Mouse (Mus musculus) embryonic stem cell, embryonic (primary cell): ENCODE data around the gene Unc80.
"Not testable (repeated sequence)": the region's sequence is repeated elsewhere in the genome, so short reads cannot be mapped to it uniquely, and the experiment has no call there.

Source experiments
- CTCF ChIA-PET, 4 experiments: fragments of 300-600 bp in 2 of 4; fragments of 350-600 bp in 2 of 4; sonication (Branson Sonifier 250); formaldehyde crosslinking; loops; one replicate each; lab custom pipeline; 2022; ENCODE audit warnings: inconsistent platforms in 2 of 4; lab: Charles Lee
- POLR2A ChIA-PET, 4 experiments: fragments of 300-600 bp in 2 of 4; fragments of 350-600 bp in 2 of 4; sonication (Branson Sonifier 250); formaldehyde crosslinking; loops; one replicate each; lab custom pipeline; 2022; ENCODE audit warnings: antibody characterized with exemption in 4 of 4, inconsistent platforms in 1 of 4; lab: Charles Lee

The Unc80 gene

DNA sequence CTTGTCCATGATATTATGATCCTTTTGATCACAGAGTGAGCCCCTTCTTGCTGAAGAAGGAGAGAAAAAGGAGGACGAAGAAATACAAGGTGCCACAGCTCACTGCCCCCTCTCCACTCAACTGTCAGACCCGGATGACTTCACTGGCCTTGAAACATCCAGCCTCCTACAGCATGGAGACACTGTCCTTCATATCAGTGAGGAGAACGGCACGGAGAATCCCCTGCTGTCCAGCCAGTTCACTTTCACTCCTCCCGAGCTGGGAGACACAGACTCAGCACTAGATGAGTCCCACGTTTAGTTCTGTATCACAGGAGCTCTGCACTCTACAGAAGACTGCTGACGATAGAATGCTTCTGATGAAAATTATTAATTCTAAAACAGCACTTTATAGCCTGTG is 227.1 kb downstream of the Unc80 start:
- ChIA-PET POLR2A (interaction anchor here in 1 of 4 experiments (0.8 to 4.8 kb wide), 8 partner anchors 11 to 1509 kb away, joined by 3 to 21 read pairs (median 3); partner anchors contain the start of genes Idh1, Kansl1l and Pikfyve), CTCF (interaction anchor here in 1 of 4 experiments (0.5 kb wide), 1 partner anchor 171 kb away, joined by 5 read pairs; no protein-coding TSS in a partner anchor)

DNA sequence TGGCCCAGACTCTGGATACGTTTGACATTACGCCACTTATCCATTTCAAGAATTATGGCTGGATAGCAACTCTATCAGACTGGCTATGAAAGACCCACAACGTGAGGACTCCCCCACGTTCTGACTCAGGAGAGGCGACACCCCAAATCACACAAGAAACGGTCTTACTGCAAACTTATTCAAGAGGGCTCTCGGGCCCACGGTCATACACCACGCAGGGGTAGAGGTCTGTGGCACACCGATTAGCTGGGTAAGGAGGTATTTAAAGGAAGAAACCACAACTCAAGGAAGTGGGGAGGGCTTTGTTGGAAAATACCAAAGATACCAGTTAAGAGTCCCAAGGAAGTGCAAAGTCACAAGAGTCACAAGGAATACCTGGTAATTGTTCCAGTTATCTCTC is 231.5 kb downstream of the Unc80 start:
- CTCF ChIA-PET, result not testable (repeated sequence)
- POLR2A ChIA-PET, result interaction anchor here (0.6 to 3.0 kb wide), 29 partner anchors 8 to 1514 kb away, joined by 3 to 26 read pairs (median 6); partner anchors contain the start of gene Kansl1l (in 2 of the 4)

DNA sequence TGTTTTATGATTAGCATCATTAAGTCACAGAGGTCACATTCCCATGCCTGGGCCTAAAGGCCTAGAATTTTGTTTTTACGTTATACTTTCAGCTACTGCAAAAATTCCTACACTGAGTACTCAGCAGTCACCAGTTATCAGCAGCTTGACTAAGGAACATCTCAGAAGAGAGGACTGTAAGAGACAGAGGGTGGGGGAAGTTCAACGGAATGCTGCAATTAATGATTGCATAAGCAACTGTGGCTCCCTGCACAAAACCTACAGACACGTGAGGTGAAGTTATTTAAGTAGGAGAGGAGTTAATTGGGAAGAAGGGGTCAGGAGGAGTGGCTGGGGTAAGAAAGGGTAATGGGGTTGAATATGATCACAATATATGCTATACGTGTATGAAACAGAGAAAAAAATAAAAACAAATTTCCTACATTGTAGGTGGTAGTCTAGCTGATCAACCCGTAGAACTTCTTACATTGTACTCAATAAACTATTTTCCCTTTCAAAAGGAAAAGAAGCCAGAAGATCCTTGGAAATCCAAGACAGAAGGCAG is 232.1 kb downstream of the Unc80 start:
- POLR2A ChIA-PET, result interaction anchor here (0.6 to 3.0 kb wide), 49 partner anchors 9 to 1962 kb away, joined by 3 to 26 read pairs (median 4); partner anchors contain the start of genes Kansl1l (in 2 of the 4) and Fzd5 (in 1 of the 4)
- CTCF ChIA-PET, result no interaction called here

- POLR2A ChIA-PET, result interaction anchor here (0.6 to 3.0 kb wide), 48 partner anchors 9 to 1963 kb away, joined by 3 to 26 read pairs (median 4); partner anchors contain the start of genes Kansl1l (in 2 of the 4) and Fzd5 (in 1 of the 4)
These were observed 232.8 kb downstream of the Unc80 start, which contains the start of gene Rpe for GRCm38 (mm10) chr1:66700693-66701575. Gene Rpe (plus strand): TSS chr1:66700831.

DNA sequence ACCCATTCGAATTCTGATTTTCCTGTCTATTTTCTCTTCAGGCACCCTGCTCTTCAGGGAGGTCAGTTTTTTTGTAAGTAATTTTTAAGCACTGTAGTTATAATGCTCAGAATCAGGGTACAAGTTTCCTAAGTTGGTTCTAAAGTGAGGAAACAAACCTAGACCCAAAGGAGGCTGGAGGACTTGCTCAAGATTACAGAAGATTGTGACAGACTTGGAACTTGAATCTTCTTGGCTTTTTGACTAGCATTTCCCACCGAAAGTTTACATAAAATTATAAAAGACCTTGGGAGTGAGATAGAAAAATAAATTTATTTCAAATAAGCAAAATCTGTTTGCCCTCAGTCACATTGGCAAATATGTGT is 233.4 kb downstream of the Unc80 start:
- ChIA-PET POLR2A (interaction anchor here in 2 of 4 experiments (0.6 to 4.5 kb wide), 10 partner anchors 8 to 211 kb away, joined by 3 to 29 read pairs (median 16); partner anchors contain the start of gene Kansl1l (in 1 of the 2)), CTCF (no interaction called here)

More at GRCm38 (mm10) chr1:66700693-66701575, 232.8 kb downstream of the Unc80 start, which contains the start of gene Rpe:
- CTCF ChIA-PET, result no interaction called here

- CTCF ChIA-PET, result no interaction called here
- POLR2A ChIA-PET, result interaction anchor here in 3 of 4 experiments (0.6 to 5.7 kb wide), 12 partner anchors 8 to 1517 kb away, joined by 3 to 36 read pairs (median 5); no protein-coding TSS in a partner anchor
These were observed 234.6 kb downstream of the Unc80 start for GRCm38 (mm10) chr1:66702623-66703345.

DNA sequence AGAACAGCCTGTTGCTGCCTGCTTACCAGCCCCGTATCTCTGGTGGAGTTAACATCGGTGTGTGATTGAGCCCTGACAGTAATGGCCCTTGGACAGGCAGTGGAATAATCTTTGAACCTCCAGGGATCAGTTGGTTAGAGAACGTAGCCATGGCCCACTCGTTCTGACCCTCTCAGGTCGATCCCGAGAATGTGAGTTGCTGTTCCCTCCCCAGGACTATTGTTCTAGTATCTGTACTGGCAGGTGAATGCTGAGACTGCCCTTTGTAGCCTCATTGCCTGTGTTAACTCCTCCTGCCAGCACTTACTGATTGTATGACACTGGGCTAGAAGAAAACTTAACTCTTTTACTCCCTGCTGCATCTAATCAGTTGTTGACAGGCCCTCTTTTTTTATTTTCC is 236.4 kb downstream of the Unc80 start:
- ChIA-PET POLR2A (interaction anchor here in 1 of 4 experiments (1.2 to 5.7 kb wide), 5 partner anchors 9 to 84 kb away, joined by 3 to 36 read pairs (median 14); no protein-coding TSS in a partner anchor), CTCF (no interaction called here)

- CTCF ChIA-PET, result no interaction called here
- POLR2A ChIA-PET, result interaction anchor here in 3 of 4 experiments (0.7 to 6.9 kb wide), 15 partner anchors 9 to 50 kb away, joined by 3 to 89 read pairs (median 6); partner anchors contain the start of gene Rpe (in 2 of the 3)
These were observed 244.7 kb downstream of the Unc80 start for GRCm38 (mm10) chr1:66712859-66713258.

GRCm38 (mm10) chr1:66730581-66730980 is 262.4 kb downstream of the Unc80 start:
- CTCF ChIA-PET, result no interaction called here
- POLR2A ChIA-PET, result interaction anchor here in 1 of 4 experiments (1.0 to 1.6 kb wide), 5 partner anchors 9 to 30 kb away, joined by 3 to 6 read pairs (median 5); partner anchors contain the start of gene Rpe
